Mouse (Mus musculus): Measurements from ENCODE around the gene Arhgef40. TPM values are rescaled to one million over a fixed set of nuclear protein-coding genes. Genes with fewer than 3 reads are reported as not detected.

The Arhgef40 gene
- 1.1 TPM for polyA plus RNA-seq (2014; fragmentation: Illumina TruSeq; extraction: RNeasy Lipid Tissue Mini Kit (QIAGEN cat#74804); ENCODE audit: low read depth, low replicate concordance)

DNA sequence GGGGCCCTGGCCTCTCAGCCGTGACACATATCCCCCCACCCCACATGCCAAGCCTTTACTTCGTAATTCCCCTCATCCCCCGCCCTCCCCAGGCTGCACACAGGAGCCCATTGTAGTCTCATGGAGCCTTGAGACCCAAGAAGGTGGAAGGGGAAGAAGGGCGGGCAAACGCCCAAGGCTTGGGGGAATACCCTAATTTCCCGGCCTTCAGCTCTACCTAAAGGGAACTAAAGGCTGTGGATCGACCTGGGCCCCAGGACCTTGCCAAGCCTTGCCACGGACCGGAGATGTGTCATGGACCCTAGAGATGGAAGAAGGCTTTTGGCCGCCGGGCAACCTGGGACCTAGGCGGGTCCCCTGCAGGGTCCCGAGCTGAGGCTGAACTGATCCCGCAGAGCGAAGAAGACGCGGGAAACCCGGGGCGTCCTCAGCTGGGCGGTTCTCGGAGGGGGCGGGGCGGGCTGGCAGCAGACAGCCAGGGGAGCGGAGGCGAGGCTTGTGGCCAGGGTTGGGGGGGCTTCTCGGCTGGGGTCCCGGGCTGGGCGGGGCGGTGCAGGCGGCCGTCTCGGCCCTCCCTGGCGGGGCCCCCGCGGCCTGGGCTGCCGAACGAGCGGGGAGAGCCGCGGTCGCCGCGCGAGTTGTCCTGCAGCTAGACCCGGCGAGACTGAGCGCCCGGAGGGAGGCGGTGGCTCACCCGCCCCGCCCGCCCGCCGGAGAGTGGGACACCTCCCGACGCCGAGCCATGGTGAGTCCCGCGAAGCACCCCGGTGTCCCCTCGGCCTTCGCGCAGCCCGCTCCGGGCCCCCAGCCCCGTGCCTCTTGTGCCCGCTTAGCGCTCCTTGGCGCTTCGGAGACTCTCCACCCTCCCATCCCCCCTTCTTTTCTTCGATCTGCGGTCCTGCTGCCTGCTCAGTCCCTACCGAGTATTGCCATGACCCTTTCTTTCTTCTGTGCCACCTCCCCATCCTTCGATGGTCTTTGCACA, at the start of gene Arhgef40:
Gene Arhgef40 (plus strand): TSS at position 473 of the 985 bp plus-strand sequence.

DNA sequence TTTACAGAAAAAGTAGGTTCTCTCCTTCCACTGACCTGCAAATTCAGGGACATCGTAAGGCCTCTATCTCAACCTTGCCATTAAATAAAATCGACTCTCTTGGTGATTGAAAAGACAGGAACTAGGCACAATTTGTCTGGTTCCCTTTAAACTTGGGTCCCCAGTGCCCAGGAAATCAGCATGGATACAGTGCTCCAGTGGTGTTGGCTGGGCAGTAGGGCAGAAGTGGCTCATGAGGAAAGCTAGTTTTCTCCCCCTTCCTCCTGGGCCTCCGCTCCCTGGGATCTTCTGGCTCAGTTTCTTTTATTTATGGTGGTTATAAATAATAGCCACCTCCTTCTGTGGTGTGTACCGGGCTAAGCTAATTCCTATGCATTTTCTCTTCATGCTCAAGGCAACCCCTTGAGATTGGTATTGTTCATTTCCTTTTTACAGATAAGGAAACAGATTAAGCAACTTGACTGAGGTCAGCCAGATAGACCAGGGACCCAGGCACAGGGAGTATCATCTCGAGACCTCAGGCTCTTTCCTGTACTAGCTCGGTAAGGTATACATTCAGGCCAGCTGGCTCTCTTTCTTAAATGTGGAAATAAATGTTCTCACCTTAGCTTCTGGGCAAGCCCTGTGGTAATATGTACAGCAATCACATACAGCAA, 31.1 kb downstream of the Arhgef40 start, which contains the start of gene Tmem253:
Gene Tmem253 (plus strand): TSS at position 214 of the 656 bp plus-strand sequence.

GRCm38 (mm10) chr14:52020486-52021137, 36.1 kb downstream of the Arhgef40 start, which contains the start of gene Zfp219:
Zfp219 (minus strand) TSS chr14:52020733.

GRCm38 (mm10) chr14:52042359-52042758, 57.8 kb downstream of the Arhgef40 start, which contains the start of gene Olfr221:
Olfr221 (minus strand) TSS chr14:52042459.

Other genes starting within 250 kb of the Arhgef40 start
- gene Ang4, start 211.1 kb upstream of the Arhgef40 start, polyA plus RNA-seq (2014; fragmentation: Illumina TruSeq; extraction: RNeasy Lipid Tissue Mini Kit (QIAGEN cat#74804); ENCODE audit: low read depth, low replicate concordance): not detected
- not detected for gene AY358078, start 184.7 kb upstream of the Arhgef40 start, polyA plus RNA-seq (2014; fragmentation: Illumina TruSeq; extraction: RNeasy Lipid Tissue Mini Kit (QIAGEN cat#74804); ENCODE audit: low read depth, low replicate concordance)
- not detected for gene Ear6, start 131.0 kb upstream of the Arhgef40 start, polyA plus RNA-seq (2014; fragmentation: Illumina TruSeq; extraction: RNeasy Lipid Tissue Mini Kit (QIAGEN cat#74804); ENCODE audit: low read depth, low replicate concordance)
- gene Mettl17, start 99.9 kb upstream of the Arhgef40 start, polyA plus RNA-seq (2014; fragmentation: Illumina TruSeq; extraction: RNeasy Lipid Tissue Mini Kit (QIAGEN cat#74804); ENCODE audit: low read depth, low replicate concordance): 1.9 TPM
- 0.16 TPM for gene Slc39a2, start 91.8 kb upstream of the Arhgef40 start, polyA plus RNA-seq (2014; fragmentation: Illumina TruSeq; extraction: RNeasy Lipid Tissue Mini Kit (QIAGEN cat#74804); ENCODE audit: low read depth, low replicate concordance)
- 188 TPM for gene Ndrg2, start 70.6 kb upstream of the Arhgef40 start, polyA plus RNA-seq (2014; fragmentation: Illumina TruSeq; extraction: RNeasy Lipid Tissue Mini Kit (QIAGEN cat#74804); ENCODE audit: low read depth, low replicate concordance)
- not detected for gene Tppp2, start 66.3 kb upstream of the Arhgef40 start, polyA plus RNA-seq (2014; fragmentation: Illumina TruSeq; extraction: RNeasy Lipid Tissue Mini Kit (QIAGEN cat#74804); ENCODE audit: low read depth, low replicate concordance)
- gene Rnase13, start 61.9 kb upstream of the Arhgef40 start, polyA plus RNA-seq (2014; fragmentation: Illumina TruSeq; extraction: RNeasy Lipid Tissue Mini Kit (QIAGEN cat#74804); ENCODE audit: low read depth, low replicate concordance): not detected
- gene Tmem253, start 30.9 kb downstream of the Arhgef40 start, polyA plus RNA-seq (2014; fragmentation: Illumina TruSeq; extraction: RNeasy Lipid Tissue Mini Kit (QIAGEN cat#74804); ENCODE audit: low read depth, low replicate concordance): not detected
- gene Zfp219, start 36.0 kb downstream of the Arhgef40 start, polyA plus RNA-seq (2014; fragmentation: Illumina TruSeq; extraction: RNeasy Lipid Tissue Mini Kit (QIAGEN cat#74804); ENCODE audit: low read depth, low replicate concordance): 0.77 TPM
- not detected for gene Olfr221, start 57.7 kb downstream of the Arhgef40 start, polyA plus RNA-seq (2014; fragmentation: Illumina TruSeq; extraction: RNeasy Lipid Tissue Mini Kit (QIAGEN cat#74804); ENCODE audit: low read depth, low replicate concordance)
- gene Hnrnpc, start 119.3 kb downstream of the Arhgef40 start, polyA plus RNA-seq (2014; fragmentation: Illumina TruSeq; extraction: RNeasy Lipid Tissue Mini Kit (QIAGEN cat#74804); ENCODE audit: low read depth, low replicate concordance): 256 TPM
- gene Rpgrip1, start 126.0 kb downstream of the Arhgef40 start, polyA plus RNA-seq (2014; fragmentation: Illumina TruSeq; extraction: RNeasy Lipid Tissue Mini Kit (QIAGEN cat#74804); ENCODE audit: low read depth, low replicate concordance): 5.9 TPM
- gene Supt16, start 212.7 kb downstream of the Arhgef40 start, polyA plus RNA-seq (2014; fragmentation: Illumina TruSeq; extraction: RNeasy Lipid Tissue Mini Kit (QIAGEN cat#74804); ENCODE audit: low read depth, low replicate concordance): 46.9 TPM